Mouse (Mus musculus): Measurements from ENCODE around the gene Arhgap1. TPM values are rescaled to one million over a fixed set of nuclear protein-coding genes. Genes with fewer than 3 reads are reported as not detected.

Gene Arhgap1
- polyA plus RNA-seq, 1 experiment from 2014 or later, result 70.7 TPM

GRCm38 (mm10) chr2:91630384-91630783 is 19.3 kb upstream of the Arhgap1 start:
- Histone ChIP-seq H3K36me3 (ENCODE audit: control insufficient read depth, insufficient read depth, low read length) (no peaks in the 10 kb centered on the region), H3K27ac (ENCODE audit: low read depth, low read length) (no peak overlapping the region), H3K4me3 (ENCODE audit: low read depth, low read length) (no peak overlapping the region), H3K9ac (ENCODE audit: low read length) (no peak overlapping the region), H3K9me3 (ENCODE audit: control insufficient read depth, low read length) (no peaks in the 10 kb centered on the region), H3K4me2 (ENCODE audit: low read depth, low read length, severe bottlenecking) (no peak overlapping the region), H3K4me1 (replicated peaks; ENCODE audit: control insufficient read depth, insufficient read depth, low read length) (no peaks in the 10 kb centered on the region), H3K27me3 (ENCODE audit: control insufficient read depth, insufficient read depth, low read length) (no peaks in the 10 kb centered on the region)
- ATAC-seq (replicated peaks; ENCODE audit: low FRiP score), result no peak
- DNase-seq (ENCODE audit: low spot score), result no peak
- WGBS, result 91% methylated on average over 12 of the region's 12 CpGs

DNA sequence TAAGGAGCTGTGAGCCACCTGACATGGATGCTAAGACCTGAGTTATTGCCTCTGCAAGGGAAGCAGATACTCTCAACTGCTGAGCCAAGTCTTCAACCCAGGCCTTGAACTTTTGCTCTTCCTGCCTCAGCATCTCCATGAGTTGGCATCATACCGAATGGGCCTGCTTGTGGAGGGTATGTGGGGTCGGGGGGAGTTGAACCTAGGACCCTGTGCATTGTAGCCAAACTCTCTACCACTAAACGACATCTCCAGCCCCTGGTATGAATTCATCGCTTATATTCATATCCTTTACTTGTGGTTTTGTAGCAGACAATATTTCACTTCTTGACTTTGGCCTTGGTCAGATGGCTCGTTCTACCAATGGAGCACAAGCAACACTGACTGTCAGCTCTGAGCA is 17.8 kb upstream of the Arhgap1 start:
- whole genome bisulfite sequencing, result 90% methylated on average over 5 of the region's 5 CpGs
- Histone ChIP-seq H3K4me3 (ENCODE audit: low read depth, low read length) (no peak overlapping the region), H3K9me3 (ENCODE audit: control insufficient read depth, low read length) (no peaks in the 10 kb centered on the region)

DNA sequence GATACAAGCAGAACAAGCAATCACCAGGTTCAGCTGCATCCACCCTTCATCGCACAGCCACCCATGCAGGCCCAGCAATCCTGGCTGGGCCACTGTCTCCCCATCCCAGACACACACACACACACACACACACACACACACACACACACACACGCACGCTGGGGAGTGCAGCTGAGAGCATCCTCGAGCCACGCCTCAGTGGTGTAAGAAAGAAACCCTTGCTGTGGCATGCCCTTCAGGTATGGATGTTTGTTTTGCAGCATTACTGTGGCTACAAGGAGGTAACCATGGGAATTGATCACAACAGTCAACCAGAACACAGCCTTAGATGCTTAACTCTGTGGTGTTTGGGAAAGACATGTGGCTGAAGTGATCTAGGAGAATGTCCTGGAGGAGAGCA is 17.3 kb upstream of the Arhgap1 start:
- Histone ChIP-seq H3K9me3 (ENCODE audit: control insufficient read depth, low read length) (no peaks in the 10 kb centered on the region), H3K27me3 (ENCODE audit: control insufficient read depth, insufficient read depth, low read length) (no peaks in the 10 kb centered on the region), H3K9ac (ENCODE audit: low read length) (no peak overlapping the region), H3K27ac (ENCODE audit: low read depth, low read length) (no peak overlapping the region), H3K4me2 (ENCODE audit: low read depth, low read length, severe bottlenecking) (no peak overlapping the region), H3K4me3 (ENCODE audit: low read depth, low read length) (no peak overlapping the region), H3K36me3 (ENCODE audit: control insufficient read depth, insufficient read depth, low read length) (no peaks in the 10 kb centered on the region), H3K4me1 (replicated peaks; ENCODE audit: control insufficient read depth, insufficient read depth, low read length) (no peaks in the 10 kb centered on the region)
- 91% methylated on average over 5 of the region's 5 CpGs for WGBS
- DNase-seq (ENCODE audit: low spot score) (no peak), ATAC-seq (replicated peaks; ENCODE audit: low FRiP score) (no peak)

More for the DNA sequence above, 17.8 kb upstream of the Arhgap1 start:
- no peak overlapping the region for H3K9ac ChIP-seq (ENCODE audit: low read length)
- DNase-seq (ENCODE audit: low spot score) (no peak), ATAC-seq (replicated peaks; ENCODE audit: low FRiP score) (no peak)
- H3K36me3 ChIP-seq (ENCODE audit: control insufficient read depth, insufficient read depth, low read length), result no peaks in the 10 kb centered on the region
- no peak overlapping the region for H3K27ac ChIP-seq (ENCODE audit: low read depth, low read length)
- no peak overlapping the region for H3K4me2 ChIP-seq (ENCODE audit: low read depth, low read length, severe bottlenecking)
- no peaks in the 10 kb centered on the region for H3K27me3 ChIP-seq (ENCODE audit: control insufficient read depth, insufficient read depth, low read length)
- H3K4me1 ChIP-seq (replicated peaks; ENCODE audit: control insufficient read depth, insufficient read depth, low read length), result no peaks in the 10 kb centered on the region

DNA sequence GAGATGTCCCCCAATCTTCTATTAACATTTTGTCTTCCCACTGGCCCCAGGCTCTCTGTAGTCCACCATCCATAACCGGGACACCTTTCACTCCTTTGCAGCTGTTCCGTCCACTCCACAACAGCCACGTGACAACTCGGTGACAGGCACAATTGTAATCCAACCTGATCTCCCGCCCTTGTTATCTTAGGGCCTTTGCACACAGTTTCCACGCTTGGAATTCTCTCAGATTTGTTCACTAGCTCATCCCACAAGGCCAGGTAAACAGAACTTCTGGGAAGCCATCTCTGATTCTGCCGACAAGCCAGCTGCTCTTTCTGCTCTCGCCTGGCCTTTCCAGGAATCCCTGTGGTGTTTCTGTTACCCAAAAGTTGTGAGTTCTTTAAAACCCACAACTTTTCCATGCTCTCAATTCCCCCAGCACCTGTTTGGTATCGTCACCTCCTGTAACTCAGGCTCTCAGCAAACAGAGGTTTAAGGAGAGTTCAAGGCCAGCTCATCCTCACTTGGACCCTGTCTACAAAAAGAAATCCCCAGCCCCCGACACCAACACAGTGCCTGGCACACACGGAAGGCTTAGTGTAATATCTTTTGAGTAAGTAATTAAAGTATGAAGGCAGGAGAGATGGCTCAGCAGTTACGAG is 16.2 kb upstream of the Arhgap1 start:
- no peak for ATAC-seq (replicated peaks; ENCODE audit: low FRiP score)
- Histone ChIP-seq H3K4me2 (ENCODE audit: low read depth, low read length, severe bottlenecking) (no peak overlapping the region), H3K36me3 (ENCODE audit: control insufficient read depth, insufficient read depth, low read length) (no peaks in the 10 kb centered on the region), H3K4me3 (ENCODE audit: low read depth, low read length) (no peak overlapping the region), H3K27ac (ENCODE audit: low read depth, low read length) (no peak overlapping the region), H3K27me3 (ENCODE audit: control insufficient read depth, insufficient read depth, low read length) (no peaks in the 10 kb centered on the region), H3K4me1 (replicated peaks; ENCODE audit: control insufficient read depth, insufficient read depth, low read length) (no peaks in the 10 kb centered on the region), H3K9ac (ENCODE audit: low read length) (no peak overlapping the region), H3K9me3 (ENCODE audit: control insufficient read depth, low read length) (no peaks in the 10 kb centered on the region)
- 84% methylated on average over 12 of the region's 12 CpGs for WGBS
- DNase-seq (ENCODE audit: low spot score), result peak; percentile 28

DNA sequence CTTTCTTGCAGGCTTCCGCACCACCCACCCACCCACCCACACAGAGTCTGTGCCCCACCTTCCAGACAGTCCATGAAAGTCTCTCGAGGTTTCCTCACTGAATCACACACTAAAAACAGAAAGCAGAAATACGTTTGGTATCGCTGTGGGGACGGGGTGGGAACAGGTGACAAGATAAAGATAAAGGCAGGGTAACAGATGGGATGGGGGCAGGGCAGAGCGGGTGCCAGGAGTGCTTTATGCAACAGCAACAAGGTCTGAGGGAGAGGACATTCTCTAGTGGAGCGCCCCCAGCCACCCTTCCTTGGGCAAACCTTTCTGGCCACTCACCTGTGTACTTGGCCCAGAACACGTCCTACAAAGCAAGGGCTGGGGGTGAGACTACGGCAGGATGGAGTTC is 14.8 kb upstream of the Arhgap1 start:
- 86% methylated on average over 9 of the region's 9 CpGs for WGBS

DNA sequence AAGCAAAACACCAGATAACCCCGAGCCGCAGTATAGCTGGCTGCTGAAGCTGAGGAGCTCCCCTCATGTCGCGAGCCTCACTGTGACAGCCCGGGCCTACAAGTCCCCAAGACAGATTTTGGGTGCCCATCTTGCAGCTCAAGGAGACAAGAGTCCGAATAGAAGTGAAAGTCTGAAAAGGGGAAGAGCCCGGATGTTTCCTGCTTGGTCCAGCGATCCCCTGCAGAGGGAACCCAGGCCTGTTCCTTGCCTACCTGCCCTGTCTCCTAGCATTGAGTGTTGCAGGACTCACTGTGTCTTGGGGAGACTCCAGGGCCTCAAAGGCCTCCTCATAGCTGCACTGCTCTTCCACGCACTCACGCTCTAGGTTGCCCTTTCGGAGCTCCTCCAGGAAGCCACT is 14.2 kb upstream of the Arhgap1 start:
- Histone ChIP-seq H3K27me3 (ENCODE audit: control insufficient read depth, insufficient read depth, low read length) (no peaks in the 10 kb centered on the region), H3K27ac (ENCODE audit: low read depth, low read length) (no peak overlapping the region), H3K4me2 (ENCODE audit: low read depth, low read length, severe bottlenecking) (no peak overlapping the region), H3K9ac (ENCODE audit: low read length) (no peak overlapping the region), H3K4me3 (ENCODE audit: low read depth, low read length) (no peak overlapping the region), H3K9me3 (ENCODE audit: control insufficient read depth, low read length) (no peaks in the 10 kb centered on the region), H3K4me1 (replicated peaks; ENCODE audit: control insufficient read depth, insufficient read depth, low read length) (no peaks in the 10 kb centered on the region), H3K36me3 (ENCODE audit: control insufficient read depth, insufficient read depth, low read length) (no peaks in the 10 kb centered on the region)
- ATAC-seq (replicated peaks; ENCODE audit: low FRiP score) (no peak), DNase-seq (ENCODE audit: low spot score) (peak; percentile 45)
- 94% methylated on average over 11 of the region's 11 CpGs for WGBS

More for the DNA sequence above, 14.8 kb upstream of the Arhgap1 start:
- no peaks in the 10 kb centered on the region for H3K9me3 ChIP-seq (ENCODE audit: control insufficient read depth, low read length)
- no peaks in the 10 kb centered on the region for H3K36me3 ChIP-seq (ENCODE audit: control insufficient read depth, insufficient read depth, low read length)
- no peak overlapping the region for H3K4me2 ChIP-seq (ENCODE audit: low read depth, low read length, severe bottlenecking)
- H3K4me3 ChIP-seq (ENCODE audit: low read depth, low read length), result no peak overlapping the region
- DNase-seq (ENCODE audit: low spot score), result no peak
- no peaks in the 10 kb centered on the region for H3K4me1 ChIP-seq (replicated peaks; ENCODE audit: control insufficient read depth, insufficient read depth, low read length)
- no peaks in the 10 kb centered on the region for H3K27me3 ChIP-seq (ENCODE audit: control insufficient read depth, insufficient read depth, low read length)
- H3K9ac ChIP-seq (ENCODE audit: low read length), result no peak overlapping the region
- ATAC-seq (replicated peaks; ENCODE audit: low FRiP score), result no peak
- no peak overlapping the region for H3K27ac ChIP-seq (ENCODE audit: low read depth, low read length)

DNA sequence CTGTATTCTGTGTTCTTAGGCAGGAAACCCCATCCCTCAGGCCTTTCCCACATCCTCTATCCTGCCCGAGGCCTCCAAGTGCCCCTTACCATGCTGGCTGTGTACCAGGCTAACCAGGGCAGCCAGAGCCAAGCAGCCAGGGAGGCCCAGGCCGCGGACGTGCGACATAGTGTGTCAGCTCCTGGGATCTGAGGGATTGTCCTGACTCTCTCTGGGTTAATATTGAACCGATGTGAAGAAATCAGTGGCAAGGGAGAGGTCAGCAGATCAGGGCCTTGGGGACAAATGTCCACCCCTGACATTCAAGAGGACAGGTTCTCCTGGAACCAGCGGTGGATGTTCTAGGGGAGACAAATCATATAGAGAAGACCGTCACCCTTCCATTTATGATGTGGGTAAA is 13.4 kb upstream of the Arhgap1 start, which contains the start of gene F2:
F2 (minus strand) TSS at position 186 of the 400 bp plus-strand sequence.
- Histone ChIP-seq H3K4me1 (replicated peaks; ENCODE audit: control insufficient read depth, insufficient read depth, low read length) (no peaks in the 10 kb centered on the region), H3K9ac (ENCODE audit: low read length) (no peak within 1 kb of the TSS), H3K9me3 (ENCODE audit: control insufficient read depth, low read length) (no peaks in the 10 kb centered on the region), H3K36me3 (ENCODE audit: control insufficient read depth, insufficient read depth, low read length) (no peaks in the 10 kb centered on the region), H3K4me3 (ENCODE audit: low read depth, low read length) (no peak within 1 kb of the TSS), H3K27me3 (ENCODE audit: control insufficient read depth, insufficient read depth, low read length) (no peaks in the 10 kb centered on the region), H3K4me2 (ENCODE audit: low read depth, low read length, severe bottlenecking) (no peak within 1 kb of the TSS), H3K27ac (ENCODE audit: low read depth, low read length) (no peak within 1 kb of the TSS)
- 86% methylated on average over 8 of the region's 8 CpGs for WGBS
- ATAC-seq (replicated peaks; ENCODE audit: low FRiP score) (no peak), DNase-seq (ENCODE audit: low spot score) (peak; percentile 47)

GRCm38 (mm10) chr2:91636727-91637338 is 12.8 kb upstream of the Arhgap1 start:
- no peak overlapping the region for H3K27ac ChIP-seq (ENCODE audit: low read depth, low read length)
- H3K4me3 ChIP-seq (ENCODE audit: low read depth, low read length), result no peak overlapping the region
- no peak for ATAC-seq (replicated peaks; ENCODE audit: low FRiP score)
- H3K9ac ChIP-seq (ENCODE audit: low read length), result no peak overlapping the region
- H3K4me1 ChIP-seq (replicated peaks; ENCODE audit: control insufficient read depth, insufficient read depth, low read length), result no peaks in the 10 kb centered on the region
- no peak overlapping the region for H3K4me2 ChIP-seq (ENCODE audit: low read depth, low read length, severe bottlenecking)
- no peaks in the 10 kb centered on the region for H3K27me3 ChIP-seq (ENCODE audit: control insufficient read depth, insufficient read depth, low read length)
- WGBS, result 84% methylated on average over 5 of the region's 5 CpGs
- H3K9me3 ChIP-seq (ENCODE audit: control insufficient read depth, low read length), result no peaks in the 10 kb centered on the region
- H3K36me3 ChIP-seq (ENCODE audit: control insufficient read depth, insufficient read depth, low read length), result no peaks in the 10 kb centered on the region
- peak; percentile 43 for DNase-seq (ENCODE audit: low spot score)

DNA sequence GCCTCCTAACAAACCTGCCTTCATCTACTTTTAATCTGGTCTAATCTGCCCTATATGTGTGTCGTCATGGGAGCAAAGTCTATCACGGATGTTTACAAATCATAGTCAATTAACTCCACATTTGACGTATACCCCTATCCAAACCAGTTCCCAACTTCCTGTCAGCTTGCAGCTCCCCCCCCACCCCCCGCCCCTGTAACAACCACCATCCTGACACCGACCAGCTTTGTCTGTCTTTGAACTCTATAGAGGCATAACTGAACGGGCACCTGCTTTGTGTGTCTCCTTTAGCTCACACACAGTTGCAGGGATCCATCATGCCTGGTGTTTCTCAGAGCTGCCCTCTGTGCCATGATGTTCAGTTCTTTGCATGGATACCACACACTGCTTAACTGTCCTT is 10.7 kb upstream of the Arhgap1 start:
- Histone ChIP-seq H3K27ac (ENCODE audit: low read depth, low read length) (no peak overlapping the region), H3K9ac (ENCODE audit: low read length) (no peak overlapping the region), H3K27me3 (ENCODE audit: control insufficient read depth, insufficient read depth, low read length) (no peaks in the 10 kb centered on the region), H3K4me2 (ENCODE audit: low read depth, low read length, severe bottlenecking) (no peak overlapping the region), H3K9me3 (ENCODE audit: control insufficient read depth, low read length) (no peaks in the 10 kb centered on the region), H3K4me1 (replicated peaks; ENCODE audit: control insufficient read depth, insufficient read depth, low read length) (no peaks in the 10 kb centered on the region), H3K36me3 (ENCODE audit: control insufficient read depth, insufficient read depth, low read length) (no peaks in the 10 kb centered on the region), H3K4me3 (ENCODE audit: low read depth, low read length) (no peak overlapping the region)
- ATAC-seq (replicated peaks; ENCODE audit: low FRiP score) (no peak), DNase-seq (ENCODE audit: low spot score) (peak; percentile 27)
- 86% methylated on average over 6 of the region's 6 CpGs for WGBS
